Mouse (Mus musculus): ENCODE measurements around the gene Duoxa1. TPM values are rescaled to one million over a fixed set of nuclear protein-coding genes. Genes with fewer than 3 reads are reported as not detected.
A peak's percentile ranks its signal among the peaks of the same experiment; 100 is the strongest.

Gene Duoxa1
- polyA plus RNA-seq, 1 experiment from 2014 or later = 0.21 TPM

DNA sequence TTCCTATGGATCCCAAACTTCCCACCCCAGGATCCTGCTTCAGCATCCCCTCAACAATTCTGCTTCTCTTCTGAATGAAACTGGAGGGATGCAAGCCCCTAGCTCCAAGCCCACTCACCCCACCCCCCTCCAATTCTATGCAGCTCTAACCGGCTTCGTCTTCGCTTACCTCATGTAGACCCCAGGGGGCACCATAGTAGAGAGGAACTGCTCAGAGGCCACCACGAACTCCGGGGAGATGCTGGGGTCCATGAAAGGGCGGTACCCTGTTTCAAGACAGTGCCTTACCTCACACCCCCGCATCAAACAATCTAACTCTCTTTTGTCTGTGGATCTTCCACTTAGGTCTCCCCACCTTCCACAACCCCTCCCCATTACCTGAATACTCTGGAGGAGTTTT, 18.6 kb downstream of the Duoxa1 start:
- no peaks in the 10 kb centered on the region for H3K36me3 ChIP-seq (ENCODE audit: insufficient read depth, low read length)
- WGBS = 8% methylated on average over 7 of the region's 7 CpGs
- H3K9ac ChIP-seq (replicated peaks; ENCODE audit: low read depth) = no peak overlapping the region
- DNase-seq (ENCODE audit: low spot score) (no peak), ATAC-seq (no peak)
- no peaks in the 10 kb centered on the region for H3K9me3 ChIP-seq (ENCODE audit: low read length)
- peaks cover 5% of the 10 kb centered on the region; the same call in 1 of the 2 replicates for H3K4me1 ChIP-seq (ENCODE audit: insufficient read depth, low read depth, low read length)
- TF ChIP-seq CTCF (IDR thresholded peaks at IDR 0.05) (no peak), EP300 (IDR thresholded peaks at IDR 0.05) (no peak)
- H3K4me3 ChIP-seq (ENCODE audit: low read depth, low read length) = no peak overlapping the region
- H3K4me2 ChIP-seq (replicated peaks; ENCODE audit: low read depth, low read length) = no peak overlapping the region
- peaks cover 42% of the 10 kb centered on the region for H3K27me3 ChIP-seq (replicated peaks; ENCODE audit: insufficient read depth, low read length)
- no peak overlapping the region for H3K27ac ChIP-seq (ENCODE audit: low read length)

DNA sequence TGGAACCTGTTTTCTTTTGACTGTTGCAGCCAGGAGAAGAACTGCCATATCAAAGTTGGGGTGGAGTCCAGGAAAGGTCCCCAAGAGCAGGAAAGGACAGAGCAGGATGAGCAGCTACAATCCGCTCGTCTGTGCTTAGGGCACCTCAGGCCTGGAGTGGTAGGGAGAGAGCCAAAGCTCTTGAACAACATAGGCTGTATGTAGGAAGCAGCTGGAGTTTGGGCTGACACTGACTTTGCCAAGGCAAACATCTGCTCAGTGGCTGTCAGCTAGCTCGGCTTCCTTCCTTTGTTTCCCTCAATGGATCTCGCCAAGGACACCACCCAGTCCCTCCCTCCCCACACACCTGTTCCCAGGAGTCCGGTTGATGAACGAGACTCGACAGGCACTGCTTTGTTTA, 27.4 kb downstream of the Duoxa1 start:
- ATAC-seq = 0 out of 2 replicates have a peak, but pooled peaks have one; percentile 6
- no peaks in the 10 kb centered on the region for H3K4me1 ChIP-seq (ENCODE audit: insufficient read depth, low read depth, low read length)
- H3K4me3 ChIP-seq (ENCODE audit: low read depth, low read length) = no peak overlapping the region
- no peak overlapping the region for H3K27ac ChIP-seq (ENCODE audit: low read length)
- no peak overlapping the region for H3K9ac ChIP-seq (replicated peaks; ENCODE audit: low read depth)
- H3K4me2 ChIP-seq (replicated peaks; ENCODE audit: low read depth, low read length) = no peak overlapping the region
- 29% methylated on average over 7 of the region's 7 CpGs for WGBS
- no peaks in the 10 kb centered on the region for H3K27me3 ChIP-seq (replicated peaks; ENCODE audit: insufficient read depth, low read length)
- no peaks in the 10 kb centered on the region for H3K9me3 ChIP-seq (ENCODE audit: low read length)
- TF ChIP-seq EP300 (IDR thresholded peaks at IDR 0.05) = no peak
- TF ChIP-seq CTCF (IDR thresholded peaks at IDR 0.05) = no peak
- H3K36me3 ChIP-seq (ENCODE audit: insufficient read depth, low read length) = no peaks in the 10 kb centered on the region
- no peak for DNase-seq (ENCODE audit: low spot score)

- H3K36me3 ChIP-seq (ENCODE audit: insufficient read depth, low read length) = no peaks in the 10 kb centered on the region
- TF ChIP-seq EP300 (IDR thresholded peaks at IDR 0.05) (no peak), CTCF (IDR thresholded peaks at IDR 0.05) (no peak)
- no peak overlapping the region for H3K4me2 ChIP-seq (replicated peaks; ENCODE audit: low read depth, low read length)
- no peaks in the 10 kb centered on the region for H3K4me1 ChIP-seq (ENCODE audit: insufficient read depth, low read depth, low read length)
- no peak overlapping the region for H3K9ac ChIP-seq (replicated peaks; ENCODE audit: low read depth)
- H3K4me3 ChIP-seq (ENCODE audit: low read depth, low read length) = no peak overlapping the region
- H3K27ac ChIP-seq (ENCODE audit: low read length) = no peak overlapping the region
- WGBS = 48% methylated on average over 9 of the region's 9 CpGs
- no peak for DNase-seq (ENCODE audit: low spot score)
- H3K9me3 ChIP-seq (ENCODE audit: low read length) = no peaks in the 10 kb centered on the region
- no peak for ATAC-seq
- no peaks in the 10 kb centered on the region for H3K27me3 ChIP-seq (replicated peaks; ENCODE audit: insufficient read depth, low read length)
Measured at GRCm38 (mm10) chr2:122284091-122284490, 29.4 kb downstream of the Duoxa1 start.

- no peak overlapping the region for H3K4me3 ChIP-seq (ENCODE audit: low read depth, low read length)
- H3K9me3 ChIP-seq (ENCODE audit: low read length) = no peaks in the 10 kb centered on the region
- H3K9ac ChIP-seq (replicated peaks; ENCODE audit: low read depth) = no peak overlapping the region
- ATAC-seq (no peak), DNase-seq (ENCODE audit: low spot score) (no peak)
- WGBS = 64% methylated on average over 3 of the region's 3 CpGs
- TF ChIP-seq CTCF (IDR thresholded peaks at IDR 0.05) (no peak), EP300 (IDR thresholded peaks at IDR 0.05) (no peak)
- H3K27ac ChIP-seq (ENCODE audit: low read length) = no peak overlapping the region
- no peaks in the 10 kb centered on the region for H3K27me3 ChIP-seq (replicated peaks; ENCODE audit: insufficient read depth, low read length)
- no peaks in the 10 kb centered on the region for H3K4me1 ChIP-seq (ENCODE audit: insufficient read depth, low read depth, low read length)
- no peaks in the 10 kb centered on the region for H3K36me3 ChIP-seq (ENCODE audit: insufficient read depth, low read length)
- H3K4me2 ChIP-seq (replicated peaks; ENCODE audit: low read depth, low read length) = no peak overlapping the region
Measured at GRCm38 (mm10) chr2:122278769-122279168, 34.8 kb downstream of the Duoxa1 start.

- no peaks in the 10 kb centered on the region for H3K27me3 ChIP-seq (replicated peaks; ENCODE audit: insufficient read depth, low read length)
- ATAC-seq = peak; percentile 23; the same call in 1 of the 2 replicates
Measured at GRCm38 (mm10) chr2:122266407-122267193, 46.9 kb downstream of the Duoxa1 start.

DNA sequence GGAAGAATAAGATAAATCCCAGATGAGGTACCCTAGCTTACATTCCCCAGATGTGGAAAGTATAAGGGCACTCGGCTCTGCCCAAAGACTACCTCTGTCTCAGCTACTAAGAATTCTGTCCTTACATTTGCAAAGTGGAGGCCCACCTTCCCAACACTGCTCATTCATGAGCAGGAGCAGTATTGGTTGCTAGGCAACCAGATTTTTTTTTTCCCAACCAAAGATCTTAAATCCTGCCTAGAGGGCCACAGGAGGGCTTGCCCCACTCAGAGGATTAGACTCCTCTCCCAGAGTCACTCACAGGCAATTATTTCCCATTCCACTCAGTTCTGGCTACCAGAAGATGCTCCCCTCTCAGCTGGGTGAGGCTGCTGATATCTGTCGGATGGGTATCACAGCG, 48.8 kb downstream of the Duoxa1 start:
- Histone ChIP-seq H3K4me3 (ENCODE audit: low read depth, low read length) (no peak overlapping the region), H3K9me3 (ENCODE audit: low read length) (no peaks in the 10 kb centered on the region), H3K27me3 (replicated peaks; ENCODE audit: insufficient read depth, low read length) (no peaks in the 10 kb centered on the region), H3K4me2 (replicated peaks; ENCODE audit: low read depth, low read length) (no peak overlapping the region), H3K9ac (replicated peaks; ENCODE audit: low read depth) (no peak overlapping the region), H3K4me1 (ENCODE audit: insufficient read depth, low read depth, low read length) (no peaks in the 10 kb centered on the region), H3K27ac (ENCODE audit: low read length) (no peak overlapping the region), H3K36me3 (ENCODE audit: insufficient read depth, low read length) (no peaks in the 10 kb centered on the region)
- ATAC-seq (no peak), DNase-seq (ENCODE audit: low spot score) (no peak)
- 71% methylated on average over 3 of the region's 3 CpGs for WGBS
- TF ChIP-seq CTCF (IDR thresholded peaks at IDR 0.05) (no peak), EP300 (IDR thresholded peaks at IDR 0.05) (no peak)

More at GRCm38 (mm10) chr2:122266407-122267193, 46.9 kb downstream of the Duoxa1 start:
- WGBS = 67% methylated on average over 7 of the region's 7 CpGs
- H3K9me3 ChIP-seq (ENCODE audit: low read length) = no peaks in the 10 kb centered on the region
- H3K4me2 ChIP-seq (replicated peaks; ENCODE audit: low read depth, low read length) = no peak overlapping the region
- no peak for TF ChIP-seq CTCF (IDR thresholded peaks at IDR 0.05)
- no peak for TF ChIP-seq EP300 (IDR thresholded peaks at IDR 0.05)
- H3K36me3 ChIP-seq (ENCODE audit: insufficient read depth, low read length) = no peaks in the 10 kb centered on the region
- H3K4me3 ChIP-seq (ENCODE audit: low read depth, low read length) = no peak overlapping the region
- DNase-seq (ENCODE audit: low spot score) = peak; percentile 6
- no peak overlapping the region for H3K27ac ChIP-seq (ENCODE audit: low read length)
- no peak overlapping the region for H3K9ac ChIP-seq (replicated peaks; ENCODE audit: low read depth)
- H3K4me1 ChIP-seq (ENCODE audit: insufficient read depth, low read depth, low read length) = no peaks in the 10 kb centered on the region
